Comparison of ENCODE assay signal across 15 mouse cellular contexts in the genomic region with DNA sequence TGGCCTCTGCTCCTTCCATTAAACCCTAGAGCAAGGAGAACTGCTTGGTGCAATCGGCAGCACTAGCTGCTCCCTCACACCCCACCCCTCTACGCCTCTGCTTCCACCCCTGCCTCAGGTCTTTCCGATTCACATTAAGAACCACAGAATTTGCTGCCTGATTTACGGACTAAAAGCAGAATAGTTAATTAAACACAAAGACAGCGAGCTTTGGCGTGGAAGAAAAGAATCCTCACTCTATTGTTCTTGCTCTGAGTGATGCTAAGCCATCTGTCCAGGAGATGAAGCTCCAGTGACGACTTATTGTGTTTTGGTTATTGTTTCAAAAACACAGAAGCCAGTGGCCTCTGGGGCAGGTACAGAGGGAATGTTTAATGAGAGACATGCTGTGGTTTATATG.
DNase-seq lines count a peak whose midpoint lies in the region; ATAC-seq and TF ChIP-seq lines count a peak whose summit lies in the region.
"Had no signal": no experiment of that assay in that cellular context is flagged by ENCODE, and none has a peak within 500 bp of the region (broad histone marks: within the 10 kb centered on the region; RNA-seq: fewer than 3 reads in every experiment).

No protein-coding gene starts in this region.

- 6% methylated on average over 7 of the region's 7 CpGs for WGBS in hindbrain, embryonic 13.5 days
- WGBS in midbrain, embryonic 15.5 days = 4% methylated on average over 7 of the region's 7 CpGs

- no peaks in the 10 kb centered on the region for H3K4me1 ChIP-seq in ES-Bruce4 (ENCODE audit: control insufficient read depth, insufficient read depth, low read length)
- peaks cover 31% of the 10 kb centered on the region for H3K4me1 ChIP-seq in hindbrain, embryonic 13.5 days (replicated peaks)
- peaks cover 21% of the 10 kb centered on the region for H3K4me1 ChIP-seq in midbrain, embryonic 15.5 days
- H3K4me1 ChIP-seq: stomach, embryonic 15.5 days had no signal

- no peaks in the 10 kb centered on the region for H3K27me3 ChIP-seq in ES-Bruce4 (ENCODE audit: control insufficient read depth, insufficient read depth, low read length, poor library complexity, severe bottlenecking)
- peaks cover 12% of the 10 kb centered on the region; the same call in 1 of the 2 replicates for H3K27me3 ChIP-seq in hindbrain, embryonic 13.5 days
- no peaks in the 10 kb centered on the region for H3K27me3 ChIP-seq in midbrain, embryonic 15.5 days (replicated peaks)
- H3K27me3 ChIP-seq: limb, embryonic 13.5 days; stomach, embryonic 15.5 days had no signal

- TF ChIP-seq POLR2A in ES-Bruce4 (IDR thresholded peaks at IDR 0.05; ENCODE audit: insufficient read depth, low read length) = no peak

- no peak overlapping the region for H3K9ac ChIP-seq in ES-Bruce4 (ENCODE audit: low read depth, poor library complexity, severe bottlenecking)
- H3K9ac ChIP-seq in hindbrain, embryonic 13.5 days = 0 out of 2 replicates have a peak overlapping the region, but pooled peaks have one; percentile 9
- no peak overlapping the region for H3K9ac ChIP-seq in midbrain, embryonic 15.5 days
- H3K9ac ChIP-seq: limb, embryonic 13.5 days; liver, postnatal 0 days; stomach, embryonic 15.5 days had no signal

- no peak for ATAC-seq in hindbrain, embryonic 13.5 days (ENCODE audit: low FRiP score)
- ATAC-seq in midbrain, embryonic 15.5 days (replicated peaks) = no peak
- ATAC-seq: liver, postnatal 0 days had no signal

- DNase-seq in embryo, embryonic 10.5 days (ENCODE audit: low spot score) = peak; percentile 53
- no peak for DNase-seq in ovary, postnatal 14 days (ENCODE audit: low spot score)
- DNase-seq in left cerebral cortex, adult 2 months (ENCODE audit: extremely low spot score in 1 of 2, low spot score in 2 of 2) = no peak
- DNase-seq in heart, postnatal 10 days = no peak
- DNase-seq in cerebellum, adult 11 months = no peak
- DNase-seq: gastrocnemius, postnatal 10 days; liver, postnatal 0 days; thymus, postnatal 36 days had no signal

- TF ChIP-seq EP300 in ES-Bruce4 (IDR thresholded peaks at IDR 0.05; ENCODE audit: insufficient read depth, low read depth, low read length) = peak; percentile 65; the same call in 1 of the 2 replicates

- no peaks in the 10 kb centered on the region for H3K36me3 ChIP-seq in ES-Bruce4 (ENCODE audit: control insufficient read depth, insufficient read depth, low read length, poor library complexity, severe bottlenecking)
- no peaks in the 10 kb centered on the region for H3K36me3 ChIP-seq in hindbrain, embryonic 13.5 days
- no peaks in the 10 kb centered on the region for H3K36me3 ChIP-seq in midbrain, embryonic 15.5 days (replicated peaks)
- H3K36me3 ChIP-seq: heart, embryonic 10.5 days; limb, embryonic 13.5 days; stomach, embryonic 15.5 days had no signal

- intact Hi-C loops in left cerebral cortex, adult 2 months (cut with DNase I) = no loop called here
- intact Hi-C loops in heart, postnatal 10 days (cut with DNase I) = no loop called here

- no peak overlapping the region for H3K4me2 ChIP-seq in hindbrain, embryonic 13.5 days
- no peak overlapping the region for H3K4me2 ChIP-seq in midbrain, embryonic 15.5 days
- H3K4me2 ChIP-seq: limb, embryonic 13.5 days; stomach, embryonic 15.5 days had no signal

- no peak overlapping the region for H3K4me3 ChIP-seq in ES-Bruce4 (ENCODE audit: low read depth, low read length)
- H3K4me3 ChIP-seq in hindbrain, embryonic 13.5 days = no peak overlapping the region
- no peak overlapping the region for H3K4me3 ChIP-seq in midbrain, embryonic 15.5 days
- no peak overlapping the region for H3K4me3 ChIP-seq in left cerebral cortex, adult 2 months
- H3K4me3 ChIP-seq: erythroblast, embryonic 14.5 days; heart, embryonic 10.5 days; limb, embryonic 13.5 days; stomach, embryonic 15.5 days had no signal

- no peak overlapping the region for H3K27ac ChIP-seq in ES-Bruce4 (ENCODE audit: insufficient read depth, low read length)
- H3K27ac ChIP-seq in hindbrain, embryonic 13.5 days = peak overlapping the region; percentile 53
- peak overlapping the region; percentile 63 for H3K27ac ChIP-seq in midbrain, embryonic 15.5 days
- no peak overlapping the region for H3K27ac ChIP-seq in left cerebral cortex, adult 2 months
- H3K27ac ChIP-seq: heart, embryonic 10.5 days; limb, embryonic 13.5 days; stomach, embryonic 15.5 days had no signal

- no peak for TF ChIP-seq CTCF in ES-Bruce4 (IDR thresholded peaks at IDR 0.05; ENCODE audit: low read depth, low read length)
- no peak for TF ChIP-seq CTCF in left cerebral cortex, adult 2 months (IDR thresholded peaks at IDR 0.05)

- H3K9me3 ChIP-seq in ES-Bruce4 (replicated peaks; ENCODE audit: control insufficient read depth, insufficient read depth, low read length, poor library complexity, severe bottlenecking) = no peaks in the 10 kb centered on the region
- no peaks in the 10 kb centered on the region for H3K9me3 ChIP-seq in hindbrain, embryonic 13.5 days
- H3K9me3 ChIP-seq in midbrain, embryonic 15.5 days = no peaks in the 10 kb centered on the region
- H3K9me3 ChIP-seq: heart, embryonic 10.5 days; limb, embryonic 13.5 days; stomach, embryonic 15.5 days had no signal

Comparison
In these comparisons a context has a peak if more than half of its experiments do, and no peak if none do; other contexts are left out.
1. H3K27ac ChIP-seq: peak in hindbrain, embryonic 13.5 days (single experiment) and midbrain, embryonic 15.5 days (single experiment); none in ES-Bruce4 (single experiment) and left cerebral cortex, adult 2 months (single experiment).